Mouse (Mus musculus): ENCODE results near the gene Lgr5. TPM values are rescaled to one million over a fixed set of nuclear protein-coding genes. Genes with fewer than 3 reads are reported as not detected.

Lgr5 gene
- polyA plus RNA-seq, 1 experiment = 0.04 TPM

GRCm38 (mm10) chr10:115618288-115618856 lies 30.8 kb upstream of the Lgr5 start:
- no peak overlapping the region for H3ac ChIP-seq (ENCODE audit: control insufficient read depth, insufficient read length, low read depth)
- H3K36me3 ChIP-seq (ENCODE audit: control insufficient read depth, insufficient read depth) = no peaks in the 10 kb centered on the region
- H3K79me3 ChIP-seq (ENCODE audit: low read depth) = no peaks in the 10 kb centered on the region
- peaks cover 11% of the 10 kb centered on the region for H3K27me3 ChIP-seq (ENCODE audit: control insufficient read depth, insufficient read depth, insufficient read length)
- H3K4me3 ChIP-seq (ENCODE audit: insufficient read depth, poor library complexity, severe bottlenecking) = no peak overlapping the region
- TF ChIP-seq MYOG (IDR thresholded peaks at IDR 0.05; ENCODE audit: control insufficient read depth, extremely low read depth, insufficient read length) (no peak), CTCF (IDR thresholded peaks at IDR 0.05; ENCODE audit: control insufficient read depth, insufficient read depth, insufficient read length) (no peak), FOSL1 (IDR thresholded peaks at IDR 0.05; ENCODE audit: insufficient read depth, low read length, poor library complexity, severe bottlenecking) (no peak), MYOD1 (IDR thresholded peaks at IDR 0.05; ENCODE audit: control insufficient read depth, insufficient read length, low read depth) (no peak)
- H3K79me2 ChIP-seq (ENCODE audit: control insufficient read depth, insufficient read depth) = no peaks in the 10 kb centered on the region

- TF ChIP-seq CTCF (IDR thresholded peaks at IDR 0.05; ENCODE audit: control insufficient read depth, insufficient read depth, insufficient read length) = peak; percentile 27
- no peak for TF ChIP-seq MYOG (IDR thresholded peaks at IDR 0.05; ENCODE audit: control insufficient read depth, extremely low read depth, insufficient read length)
- H3K79me2 ChIP-seq (ENCODE audit: control insufficient read depth, insufficient read depth) = no peaks in the 10 kb centered on the region
- no peaks in the 10 kb centered on the region for H3K79me3 ChIP-seq (ENCODE audit: low read depth)
- H3ac ChIP-seq (ENCODE audit: control insufficient read depth, insufficient read length, low read depth) = no peak overlapping the region
- H3K27me3 ChIP-seq (ENCODE audit: control insufficient read depth, insufficient read depth, insufficient read length) = peaks cover 11% of the 10 kb centered on the region
- no peak overlapping the region for H3K4me3 ChIP-seq (ENCODE audit: insufficient read depth, poor library complexity, severe bottlenecking)
- no peaks in the 10 kb centered on the region for H3K36me3 ChIP-seq (ENCODE audit: control insufficient read depth, insufficient read depth)
Measured at GRCm38 (mm10) chr10:115617456-115618287, 30.1 kb upstream of the Lgr5 start.

GRCm38 (mm10) chr10:115595748-115596147 lies 8.2 kb upstream of the Lgr5 start:
- H3K27me3 ChIP-seq (ENCODE audit: control insufficient read depth, insufficient read depth, insufficient read length) = peaks cover 9% of the 10 kb centered on the region
- no peaks in the 10 kb centered on the region for H3K79me2 ChIP-seq (ENCODE audit: control insufficient read depth, insufficient read depth)
- no peak overlapping the region for H3ac ChIP-seq (ENCODE audit: control insufficient read depth, insufficient read length, low read depth)
- no peak overlapping the region for H3K4me3 ChIP-seq (ENCODE audit: insufficient read depth, poor library complexity, severe bottlenecking)
- no peak for TF ChIP-seq CTCF (IDR thresholded peaks at IDR 0.05; ENCODE audit: control insufficient read depth, insufficient read depth, insufficient read length)
- TF ChIP-seq CEBPB (IDR thresholded peaks at IDR 0.05; ENCODE audit: low read depth) = no peak
- TF ChIP-seq MAX (IDR thresholded peaks at IDR 0.05) = no peak
- no peak for TF ChIP-seq MYOG (IDR thresholded peaks at IDR 0.05; ENCODE audit: control insufficient read depth, extremely low read depth, insufficient read length)
- TF ChIP-seq MYOD1 (IDR thresholded peaks at IDR 0.05; ENCODE audit: control insufficient read depth, insufficient read length, low read depth) = no peak
- TF ChIP-seq FOSL1 (IDR thresholded peaks at IDR 0.05; ENCODE audit: insufficient read depth, low read length, poor library complexity, severe bottlenecking) = no peak
- TF ChIP-seq USF1 (IDR thresholded peaks at IDR 0.05; ENCODE audit: low read depth) = no peak
- H3K36me3 ChIP-seq (ENCODE audit: control insufficient read depth, insufficient read depth) = no peaks in the 10 kb centered on the region
- no peaks in the 10 kb centered on the region for H3K79me3 ChIP-seq (ENCODE audit: low read depth)

GRCm38 (mm10) chr10:115593651-115594050 lies 6.1 kb upstream of the Lgr5 start:
- H3K27me3 ChIP-seq (ENCODE audit: control insufficient read depth, insufficient read depth, insufficient read length) = peaks cover 5% of the 10 kb centered on the region
- no peaks in the 10 kb centered on the region for H3K79me3 ChIP-seq (ENCODE audit: low read depth)
- H3ac ChIP-seq (ENCODE audit: control insufficient read depth, insufficient read length, low read depth) = no peak overlapping the region
- TF ChIP-seq USF1 (IDR thresholded peaks at IDR 0.05; ENCODE audit: low read depth) = no peak
- TF ChIP-seq MYOD1 (IDR thresholded peaks at IDR 0.05; ENCODE audit: control insufficient read depth, insufficient read length, low read depth) = no peak
- TF ChIP-seq CTCF (IDR thresholded peaks at IDR 0.05; ENCODE audit: control insufficient read depth, insufficient read depth, insufficient read length) = no peak
- no peak for TF ChIP-seq MAX (IDR thresholded peaks at IDR 0.05)
- TF ChIP-seq CEBPB (IDR thresholded peaks at IDR 0.05; ENCODE audit: low read depth) = no peak
- TF ChIP-seq FOSL1 (IDR thresholded peaks at IDR 0.05; ENCODE audit: insufficient read depth, low read length, poor library complexity, severe bottlenecking) = no peak
- H3K79me2 ChIP-seq (ENCODE audit: control insufficient read depth, insufficient read depth) = no peaks in the 10 kb centered on the region
- no peaks in the 10 kb centered on the region for H3K36me3 ChIP-seq (ENCODE audit: control insufficient read depth, insufficient read depth)
- H3K4me3 ChIP-seq (ENCODE audit: insufficient read depth, poor library complexity, severe bottlenecking) = no peak overlapping the region

GRCm38 (mm10) chr10:115593221-115593620 lies 5.6 kb upstream of the Lgr5 start:
- Histone ChIP-seq H3K79me2 (ENCODE audit: control insufficient read depth, insufficient read depth) (no peaks in the 10 kb centered on the region), H3K27me3 (ENCODE audit: control insufficient read depth, insufficient read depth, insufficient read length) (peaks cover 6% of the 10 kb centered on the region), H3K4me3 (ENCODE audit: insufficient read depth, poor library complexity, severe bottlenecking) (no peak overlapping the region), H3ac (ENCODE audit: control insufficient read depth, insufficient read length, low read depth) (no peak overlapping the region), H3K36me3 (ENCODE audit: control insufficient read depth, insufficient read depth) (no peaks in the 10 kb centered on the region), H3K79me3 (ENCODE audit: low read depth) (no peaks in the 10 kb centered on the region)
- TF ChIP-seq MYOG (IDR thresholded peaks at IDR 0.05; ENCODE audit: control insufficient read depth, extremely low read depth, insufficient read length) = no peak
- peak; percentile 32 for TF ChIP-seq CEBPB (IDR thresholded peaks at IDR 0.05; ENCODE audit: low read depth)
- no peak for TF ChIP-seq FOSL1 (IDR thresholded peaks at IDR 0.05; ENCODE audit: insufficient read depth, low read length, poor library complexity, severe bottlenecking)
- TF ChIP-seq USF1 (IDR thresholded peaks at IDR 0.05; ENCODE audit: low read depth) = no peak

GRCm38 (mm10) chr10:115587979-115588378 lies 399 bp upstream of the Lgr5 start:
- no peak overlapping the region for H3K4me3 ChIP-seq (ENCODE audit: insufficient read depth, poor library complexity, severe bottlenecking)
- no peak for TF ChIP-seq USF1 (IDR thresholded peaks at IDR 0.05; ENCODE audit: low read depth)
- no peak overlapping the region for H3ac ChIP-seq (ENCODE audit: control insufficient read depth, insufficient read length, low read depth)
- H3K79me3 ChIP-seq (ENCODE audit: low read depth) = no peaks in the 10 kb centered on the region
- no peaks in the 10 kb centered on the region for H3K36me3 ChIP-seq (ENCODE audit: control insufficient read depth, insufficient read depth)
- no peaks in the 10 kb centered on the region for H3K79me2 ChIP-seq (ENCODE audit: control insufficient read depth, insufficient read depth)
- peaks cover 13% of the 10 kb centered on the region for H3K27me3 ChIP-seq (ENCODE audit: control insufficient read depth, insufficient read depth, insufficient read length)

Data from C2C12 (cell line).